Mouse (Mus musculus) megakaryocyte, adult 5-6 weeks (primary cell): ENCODE data around the gene Usp22. TPM values are rescaled to one million over a fixed set of nuclear protein-coding genes. Genes with fewer than 3 reads are reported as not detected.

Source experiments
- ATAC-seq: 2 replicates; pipeline ENCODE4 v1.8.0; 2016; ENCODE audit warnings: mild to moderate bottlenecking, inconsistent platforms; ENCODE audit not compliant: poor library complexity, severe bottlenecking
- total RNA-seq, 2 experiments: library from RNA; stranded (forward) in 1 of 2; stranded (reverse) in 1 of 2; fragments of 153-499, 151-499 nt in 1 of 2; fragments of 221-1000, 200-1000 nt in 1 of 2; gene quantifications; 2 replicates each; pipeline versions ENCODE4 v1.2.3 to v1.2.4; 2015 to 2017

Gene Usp22
- total RNA-seq, 2 experiments from 2014 or later, result 28.6 to 40.3 TPM

GRCm38 (mm10) chr11:61110113-61110512 is 64.7 kb downstream of the Usp22 start:
- ATAC-seq, result no peak

GRCm38 (mm10) chr11:61109707-61110106 is 65.1 kb downstream of the Usp22 start:
- ATAC-seq, result no peak

- ATAC-seq, result peak; percentile 69
Measured at GRCm38 (mm10) chr11:61108911-61109361, 65.9 kb downstream of the Usp22 start.

GRCm38 (mm10) chr11:61104241-61104901 is 70.5 kb downstream of the Usp22 start:
- peak; percentile 94 for ATAC-seq

GRCm38 (mm10) chr11:61102397-61103339 is 72.2 kb downstream of the Usp22 start:
- no peak for ATAC-seq

Other genes with a start within 250 kb of the Usp22 start
- gene Map2k3, start 243.0 kb downstream of the Usp22 start, total RNA-seq (2015), result 34.2 and 37.2 TPM in 2 replicates
- gene Map2k3, start 243.0 kb downstream of the Usp22 start, total RNA-seq (2017), result 10.5 and 16.3 TPM in 2 replicates
- not detected in 2 replicates for gene Kcnj12, start 152.5 kb downstream of the Usp22 start, total RNA-seq (2015)
- not detected in 2 replicates for gene Kcnj12, start 152.5 kb downstream of the Usp22 start, total RNA-seq (2017)
- gene Tnfrsf13b, start 48.3 kb downstream of the Usp22 start, total RNA-seq (2015), result 59.3 and 72.4 TPM in 2 replicates
- 82.6 and 119 TPM in 2 replicates for gene Tnfrsf13b, start 48.3 kb downstream of the Usp22 start, total RNA-seq (2017)
- not detected in 2 replicates for gene Aldh3a1, start 32.5 kb upstream of the Usp22 start, total RNA-seq (2015)
- not detected in 2 replicates for gene Aldh3a1, start 32.5 kb upstream of the Usp22 start, total RNA-seq (2017)
- 67.8 and 68.4 TPM in 2 replicates for gene Aldh3a2, start 92.4 kb upstream of the Usp22 start, total RNA-seq (2015)
- 78.5 and 89.0 TPM in 2 replicates for gene Aldh3a2, start 92.4 kb upstream of the Usp22 start, total RNA-seq (2017)
- not detected in 2 replicates for gene Slc47a2, start 167.8 kb upstream of the Usp22 start, total RNA-seq (2015)
- gene Slc47a2, start 167.8 kb upstream of the Usp22 start, total RNA-seq (2017), result not detected in 2 replicates
- not detected in 2 replicates for gene Slc47a1, start 203.3 kb upstream of the Usp22 start, total RNA-seq (2015)
- gene Slc47a1, start 203.3 kb upstream of the Usp22 start, total RNA-seq (2017), result not detected in 2 replicates